Mouse (Mus musculus) liver, embryonic 11.5 days (tissue): ENCODE measurements around the gene Pdcl2. TPM values are rescaled to one million over a fixed set of nuclear protein-coding genes. Genes with fewer than 3 reads are reported as not detected.

Source experiments
- ATAC-seq: fragments of 200-750 bp; cut with Nextera tagmentation; replicated peaks from 2 replicates; pipeline ENCODE4 v1.8.0; 2017; ENCODE audit warnings: moderate number of reproducible peaks, mild to moderate bottlenecking, moderate TSS enrichment, moderate library complexity; ENCODE audit not compliant: low FRiP score
- DNase-seq: peaks from one replicate; pipeline ENCODE4 v3.0.0-alpha.2; 2017; ENCODE audit warnings: low spot score
- H3K27ac ChIP-seq: fragments of 300-500 bp; sonication (generic); 2 replicates; pipeline ENCODE4 v1.5.1; 2014; ENCODE audit warnings: mild to moderate bottlenecking, low read depth, low read length, control low read depth
- H3K27me3 ChIP-seq: fragments of 300-500 bp; sonication (generic); replicated peaks from 2 replicates; pipeline ENCODE4 v1.6.1; 2014; ENCODE audit warnings: low read length, mixed read lengths; ENCODE audit not compliant: control insufficient read depth, insufficient read depth
- H3K36me3 ChIP-seq: fragments of 300-500 bp; sonication (generic); 2 replicates; pipeline ENCODE4 v1.6.1; 2014; ENCODE audit warnings: mild to moderate bottlenecking, low read length, moderate library complexity, mixed read lengths; ENCODE audit not compliant: control insufficient read depth, insufficient read depth
- H3K4me1 ChIP-seq: fragments of 300-500 bp; sonication (generic); replicated peaks from 2 replicates; pipeline ENCODE4 v1.6.1; 2014; ENCODE audit warnings: low read length, mixed read lengths; ENCODE audit not compliant: control insufficient read depth, insufficient read depth
- H3K4me2 ChIP-seq: fragments of 300-500 bp; sonication (generic); 2 replicates; pipeline ENCODE4 v1.6.1; 2014; ENCODE audit warnings: mild to moderate bottlenecking, control low read depth, moderate library complexity
- H3K4me3 ChIP-seq: fragments of 300-500 bp; sonication (generic); 2 replicates; pipeline ENCODE4 v1.5.1; 2014; ENCODE audit warnings: low read depth, low read length, control low read depth
- H3K9ac ChIP-seq: fragments of 300-500 bp; sonication (generic); 2 replicates; pipeline ENCODE4 v1.6.1; 2014; ENCODE audit warnings: low read depth, low read length, control low read depth
- H3K9me3 ChIP-seq: fragments of 300-500 bp; sonication (generic); 2 replicates; pipeline ENCODE4 v1.6.1; 2016; ENCODE audit warnings: low read length, inconsistent platforms, mixed read lengths; ENCODE audit not compliant: control insufficient read depth
- WGBS: fragments of 180-500 bp; shearing (Covaris S2); extraction: QIAGEN DNeasy Blood & Tissue Kit; methylation state at CpG from one replicate; pipeline ENCODE4 v1.1.7; 2014; 5-methylcytosine and 5-hydroxymethylcytosine counted together
- polyA plus RNA-seq: library from polyadenylated mRNA; unstranded; fragments of >200 nt; fragmentation: Nextera tagmentation; extraction: Ambion mirVana; gene quantifications from 2 replicates; pipeline ENCODE4 v1.2.1, GENCODE M21; 2014

Gene Pdcl2
- polyA plus RNA-seq, 1 experiment from 2014 or later = not detected

- Histone ChIP-seq H3K4me2 (no peak overlapping the region), H3K4me3 (no peak overlapping the region), H3K36me3 (no peaks in the 10 kb centered on the region), H3K9ac (no peak overlapping the region), H3K27me3 (no peaks in the 10 kb centered on the region), H3K4me1 (0 out of 2 replicates have a peak, but pooled peaks cover 6% of the 10 kb centered on the region), H3K9me3 (no peaks in the 10 kb centered on the region), H3K27ac (no peak overlapping the region)
- ATAC-seq (no peak), DNase-seq (no peak)
- 74% methylated on average over 5 of the region's 5 CpGs for WGBS
Observed at GRCm38 (mm10) chr5:76287062-76287461, 43.9 kb downstream of the Pdcl2 start.

DNA sequence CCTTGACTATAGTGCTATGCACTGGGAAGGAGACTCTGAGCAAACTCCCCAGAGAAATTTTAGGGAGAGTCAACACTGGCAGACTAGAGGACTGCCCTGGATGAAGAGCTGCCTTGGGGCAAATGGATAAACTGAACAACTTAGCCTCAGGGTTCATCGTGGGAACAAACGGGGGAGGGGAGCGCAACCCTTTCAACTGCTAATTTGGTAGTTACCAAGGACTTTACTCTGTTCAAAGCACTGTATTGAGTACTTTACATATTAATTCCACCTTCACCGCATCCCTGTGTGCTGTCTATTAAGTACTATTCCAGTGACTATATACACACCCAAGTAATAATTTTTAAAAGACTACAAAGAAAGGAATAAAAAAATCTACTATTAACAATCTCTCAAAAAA is 45.3 kb downstream of the Pdcl2 start:
- Histone ChIP-seq H3K4me1 (0 out of 2 replicates have a peak, but pooled peaks cover 6% of the 10 kb centered on the region), H3K27ac (no peak overlapping the region), H3K9ac (no peak overlapping the region), H3K27me3 (no peaks in the 10 kb centered on the region), H3K4me2 (no peak overlapping the region), H3K36me3 (no peaks in the 10 kb centered on the region), H3K4me3 (no peak overlapping the region), H3K9me3 (no peaks in the 10 kb centered on the region)
- WGBS = 77% methylated on average over 4 of the region's 4 CpGs
- DNase-seq = no peak
- ATAC-seq = no peak

DNA sequence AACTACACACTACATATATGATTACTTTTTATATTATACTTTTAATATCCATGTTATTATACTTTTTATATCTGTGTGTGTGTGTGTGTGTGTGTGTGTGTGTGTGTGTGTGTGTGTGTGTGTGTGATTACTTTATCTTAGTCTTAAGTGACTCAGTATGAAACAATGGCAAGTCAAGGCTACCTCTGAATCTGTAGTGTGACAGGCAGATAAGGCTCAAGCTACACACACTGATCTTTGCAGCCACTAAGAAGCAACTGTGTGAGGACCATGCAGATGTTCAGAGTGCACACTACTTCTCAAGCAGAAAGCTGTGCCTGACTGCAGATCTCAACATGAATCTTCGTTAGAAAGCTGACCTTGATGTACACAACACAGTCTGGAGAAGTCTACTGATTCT is 47.1 kb downstream of the Pdcl2 start:
- H3K9me3 ChIP-seq = no peaks in the 10 kb centered on the region
- ATAC-seq (peak; percentile 90), DNase-seq (no peak)

DNA sequence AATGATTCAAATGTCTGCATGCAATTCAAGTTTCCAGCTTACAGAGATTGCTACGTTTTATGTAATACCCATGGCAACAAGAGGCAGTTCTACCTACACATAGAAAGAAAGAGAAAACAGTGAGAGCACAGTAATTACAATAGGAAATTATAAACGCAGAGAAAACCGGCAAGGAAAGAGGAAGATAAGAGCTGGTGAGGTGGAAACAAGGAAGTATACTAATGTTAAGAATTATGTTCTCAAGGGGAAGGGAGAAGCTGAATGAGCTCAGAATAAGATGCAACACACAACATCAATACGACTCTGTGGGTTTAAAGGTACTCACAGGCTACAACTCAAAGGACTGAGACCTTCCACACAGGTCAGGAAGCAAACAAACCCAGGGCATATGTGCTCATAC is 56.0 kb downstream of the Pdcl2 start:
- no peak overlapping the region for H3K4me2 ChIP-seq
- H3K36me3 ChIP-seq = no peaks in the 10 kb centered on the region
- H3K27me3 ChIP-seq = no peaks in the 10 kb centered on the region
- no peaks in the 10 kb centered on the region for H3K4me1 ChIP-seq
- H3K27ac ChIP-seq = no peak overlapping the region
- no peak overlapping the region for H3K9ac ChIP-seq
- no peak for DNase-seq
- no peaks in the 10 kb centered on the region for H3K9me3 ChIP-seq
- no peak overlapping the region for H3K4me3 ChIP-seq
- ATAC-seq = no peak
- 59% methylated on average over 4 of the region's 4 CpGs for WGBS

More for the DNA sequence above, 47.1 kb downstream of the Pdcl2 start:
- Histone ChIP-seq H3K4me2 (no peak overlapping the region), H3K36me3 (no peaks in the 10 kb centered on the region), H3K27ac (no peak overlapping the region), H3K4me1 (0 out of 2 replicates have a peak, but pooled peaks cover 6% of the 10 kb centered on the region), H3K9ac (no peak overlapping the region), H3K4me3 (no peak overlapping the region), H3K27me3 (no peaks in the 10 kb centered on the region)
- WGBS = 41% methylated on average over 1 of the region's 1 CpGs

Other genes starting within 250 kb of the Pdcl2 start
- 20.1 and 21.0 TPM in 2 replicates for gene Srd5a3, start 190.9 kb downstream of the Pdcl2 start, polyA plus RNA-seq
- 67.2 and 73.9 TPM in 2 replicates for gene Tmem165, start 147.3 kb downstream of the Pdcl2 start, polyA plus RNA-seq
- 6.6 and 8.2 TPM in 2 replicates for gene Clock, start 26.4 kb downstream of the Pdcl2 start, polyA plus RNA-seq
- gene Nmu, start 32.6 kb upstream of the Pdcl2 start, polyA plus RNA-seq = not detected in 2 replicates
- not detected in 2 replicates for gene Gm7271, start 152.9 kb upstream of the Pdcl2 start, polyA plus RNA-seq
- 28.3 and 33.1 TPM in 2 replicates for gene Exoc1, start 198.2 kb upstream of the Pdcl2 start, polyA plus RNA-seq